Mouse (Mus musculus) megakaryocyte, embryonic 14.5 days (primary cell): ENCODE results near the gene Serpinb1c. TPM values are rescaled to one million over a fixed set of nuclear protein-coding genes. Genes with fewer than 3 reads are reported as not detected.

Experiments
- H3K27me3 ChIP-seq: replicated peaks from 2 replicates; pipeline ENCODE3; 2012; ENCODE audit warnings: inconsistent platforms
- H3K36me3 ChIP-seq: replicated peaks from 2 replicates; pipeline ENCODE3; 2012; ENCODE audit warnings: low read length, inconsistent platforms, mixed read lengths
- H3K4me1 ChIP-seq: 2 replicates; pipeline ENCODE4 v1.6.1; 2012; ENCODE audit warnings: inconsistent platforms
- H3K4me3 ChIP-seq: replicated peaks from 2 replicates; pipeline ENCODE3; 2012; ENCODE audit warnings: moderate library complexity, mild to moderate bottlenecking, inconsistent platforms
- H3K9me3 ChIP-seq: 2 replicates; pipeline ENCODE4 v1.6.1; 2012; ENCODE audit warnings: inconsistent platforms
- FLI1 ChIP-seq: IDR thresholded peaks from 2 replicates; pipeline ENCODE4 v1.6.1; 2012; ENCODE audit warnings: low read length, inconsistent platforms, mixed read lengths
- GATA1 ChIP-seq: IDR thresholded peaks from 3 replicates; pipeline ENCODE4 v1.6.1; 2012; ENCODE audit warnings: mixed read lengths, low read length, inconsistent platforms, borderline replicate concordance
- polyA plus RNA-seq: library from polyadenylated mRNA; stranded (reverse); fragments of >175 nt; gene quantifications from 2 replicates; pipeline ENCODE4 v1.2.3, GENCODE M21; 2012; ENCODE audit warnings: low replicate concordance; ENCODE audit not compliant: insufficient read depth

Gene Serpinb1c
- polyA plus RNA-seq, 1 experiment: not detected

DNA sequence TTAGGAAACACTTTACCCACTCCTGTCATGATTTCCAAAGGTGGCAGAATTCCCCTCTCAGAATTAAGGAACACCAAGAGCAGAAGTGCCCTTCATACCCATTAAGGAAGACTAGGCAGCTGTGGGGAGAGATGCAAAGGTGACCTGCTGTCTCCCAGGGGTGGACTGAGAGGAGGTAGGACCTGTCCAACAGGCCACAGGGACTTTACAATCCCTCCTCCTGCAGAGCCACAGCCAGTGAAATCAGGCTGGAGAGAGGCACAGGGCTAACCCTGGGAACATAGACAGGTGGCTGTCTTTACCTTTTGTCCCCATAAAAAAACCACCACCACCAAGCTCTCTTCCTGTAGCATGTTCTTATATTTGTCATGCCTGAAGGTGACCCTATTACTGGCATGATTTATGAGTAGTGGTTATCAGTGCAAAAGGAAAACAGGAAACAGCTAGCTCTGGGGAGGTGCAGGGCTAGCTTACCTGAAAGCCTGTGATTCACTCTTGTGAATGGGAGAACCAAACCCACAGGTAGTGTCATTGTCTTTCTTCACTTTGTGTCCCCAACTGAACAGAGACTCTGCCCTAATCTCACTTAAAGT is 48.4 kb downstream of the Serpinb1c start:
- Histone ChIP-seq H3K9me3 (no peaks in the 10 kb centered on the region), H3K4me3 (peak overlapping the region; percentile 86), H3K27me3 (no peaks in the 10 kb centered on the region), H3K4me1 (peaks cover 72% of the 10 kb centered on the region), H3K36me3 (peaks cover 33% of the 10 kb centered on the region)
- TF ChIP-seq GATA1 (no peak), FLI1 (no peak)

GRCm38 (mm10) chr13:32849092-32849491 is 48.9 kb downstream of the Serpinb1c start:
- no peak for TF ChIP-seq FLI1
- no peak for TF ChIP-seq GATA1
- Histone ChIP-seq H3K4me3 (peak overlapping the region; percentile 86), H3K27me3 (no peaks in the 10 kb centered on the region), H3K36me3 (peaks cover 39% of the 10 kb centered on the region), H3K9me3 (no peaks in the 10 kb centered on the region), H3K4me1 (peaks cover 72% of the 10 kb centered on the region)

DNA sequence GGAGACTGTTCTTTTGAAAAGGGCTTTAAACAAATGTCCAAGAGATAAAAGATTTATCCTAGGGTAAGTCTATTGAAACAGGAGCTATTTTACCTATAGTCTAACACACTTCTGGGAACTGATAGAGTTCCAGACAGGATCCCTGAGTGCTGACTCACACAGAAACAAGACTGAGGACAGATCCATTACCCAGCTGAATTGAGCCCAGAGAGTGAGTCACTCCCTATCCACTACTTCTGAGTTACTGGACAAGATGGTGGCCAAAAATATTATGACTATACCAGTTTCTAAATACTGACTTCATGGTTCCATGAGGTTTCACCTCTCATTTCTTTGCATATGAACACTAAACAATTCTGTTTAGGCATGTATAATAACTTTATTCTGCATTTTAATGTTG is 51.8 kb downstream of the Serpinb1c start:
- Histone ChIP-seq H3K4me1 (peaks cover 58% of the 10 kb centered on the region), H3K4me3 (no peak overlapping the region), H3K9me3 (no peaks in the 10 kb centered on the region), H3K27me3 (no peaks in the 10 kb centered on the region), H3K36me3 (peaks cover 64% of the 10 kb centered on the region)
- no peak for TF ChIP-seq FLI1
- TF ChIP-seq GATA1: no peak

DNA sequence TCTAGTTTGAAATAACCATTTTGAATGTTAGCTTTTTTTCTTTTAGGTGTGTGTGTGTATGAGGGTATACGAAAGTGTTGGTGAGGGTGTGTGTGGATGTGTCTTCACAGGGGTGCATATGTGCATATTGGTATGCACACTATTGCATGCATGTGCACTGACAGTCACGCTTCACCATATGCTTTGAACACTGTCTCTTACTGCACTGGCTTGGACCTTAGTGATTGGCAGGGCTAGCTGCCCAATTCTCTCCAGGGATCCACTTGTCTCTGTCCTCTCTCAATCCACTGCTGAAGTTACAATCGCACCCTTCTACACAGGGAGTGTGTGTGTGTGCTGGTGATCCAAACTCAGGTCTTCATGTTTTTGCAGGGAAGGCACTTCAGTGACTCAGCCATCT is 56.7 kb downstream of the Serpinb1c start:
- TF ChIP-seq GATA1 (no peak), FLI1 (no peak)
- H3K9me3 ChIP-seq: no peaks in the 10 kb centered on the region
- no peaks in the 10 kb centered on the region for H3K27me3 ChIP-seq
- H3K36me3 ChIP-seq: peaks cover 46% of the 10 kb centered on the region
- H3K4me1 ChIP-seq: peaks cover 51% of the 10 kb centered on the region
- H3K4me3 ChIP-seq: no peak overlapping the region

- peaks cover 62% of the 10 kb centered on the region for H3K4me1 ChIP-seq
- peaks cover 28% of the 10 kb centered on the region for H3K36me3 ChIP-seq
- TF ChIP-seq FLI1 (no peak), GATA1 (no peak)
- H3K4me3 ChIP-seq: no peak overlapping the region
- H3K9me3 ChIP-seq: no peaks in the 10 kb centered on the region
- H3K27me3 ChIP-seq: no peaks in the 10 kb centered on the region
Measured at GRCm38 (mm10) chr13:32839314-32839713, 58.7 kb downstream of the Serpinb1c start.

- Histone ChIP-seq H3K27me3 (no peaks in the 10 kb centered on the region), H3K9me3 (no peaks in the 10 kb centered on the region), H3K4me1 (peaks cover 96% of the 10 kb centered on the region), H3K36me3 (no peaks in the 10 kb centered on the region), H3K4me3 (no peak overlapping the region)
- TF ChIP-seq FLI1 (no peak), GATA1 (no peak)
Measured at GRCm38 (mm10) chr13:32834513-32834912, 63.5 kb downstream of the Serpinb1c start.

DNA sequence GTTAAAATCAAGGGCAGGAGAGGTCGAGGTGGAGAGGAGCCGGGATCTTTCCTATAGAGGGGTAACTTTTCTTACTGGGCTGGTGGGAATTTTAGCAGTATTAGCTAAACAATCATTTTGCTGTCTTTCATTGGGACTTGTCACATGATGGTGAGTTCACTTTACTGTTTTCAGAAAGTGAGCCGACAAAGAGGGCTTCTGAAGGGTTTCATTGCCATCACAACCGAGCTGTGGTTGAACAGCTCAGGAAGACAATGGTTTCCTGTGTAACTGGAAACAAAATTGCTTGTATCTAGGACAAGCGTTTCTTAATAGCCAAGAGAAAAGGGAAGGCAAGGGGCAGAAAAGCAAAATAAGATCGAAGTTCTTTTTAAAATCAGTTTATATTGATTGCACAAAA is 64.8 kb downstream of the Serpinb1c start:
- Histone ChIP-seq H3K4me1 (peaks cover 98% of the 10 kb centered on the region), H3K4me3 (peak overlapping the region; percentile 28), H3K9me3 (no peaks in the 10 kb centered on the region), H3K27me3 (no peaks in the 10 kb centered on the region), H3K36me3 (no peaks in the 10 kb centered on the region)
- no peak for TF ChIP-seq FLI1

DNA sequence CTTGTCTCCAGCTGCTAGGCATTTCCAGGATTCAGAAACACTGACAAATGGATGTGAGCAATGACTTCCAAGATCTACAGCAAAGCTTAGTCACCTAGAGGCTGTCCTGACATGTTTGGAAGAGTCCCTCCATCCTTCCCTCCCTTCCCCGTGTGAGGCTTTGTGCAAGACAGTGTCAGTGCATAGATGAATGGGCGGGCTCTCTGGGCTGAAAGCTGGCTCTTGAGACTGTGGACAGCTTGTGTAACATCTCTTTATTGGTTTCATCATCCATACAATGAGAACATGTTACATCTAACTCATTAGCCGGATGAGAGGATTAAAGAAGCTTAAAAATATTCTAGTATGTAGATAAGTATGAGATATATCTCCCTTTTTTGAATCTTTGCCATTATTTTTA is 65.2 kb downstream of the Serpinb1c start:
- peak overlapping the region; percentile 72 for H3K4me3 ChIP-seq
- H3K9me3 ChIP-seq: no peaks in the 10 kb centered on the region
- TF ChIP-seq GATA1: no peak
- no peak for TF ChIP-seq FLI1
- no peaks in the 10 kb centered on the region for H3K27me3 ChIP-seq
- H3K4me1 ChIP-seq: peaks cover 98% of the 10 kb centered on the region
- no peaks in the 10 kb centered on the region for H3K36me3 ChIP-seq

DNA sequence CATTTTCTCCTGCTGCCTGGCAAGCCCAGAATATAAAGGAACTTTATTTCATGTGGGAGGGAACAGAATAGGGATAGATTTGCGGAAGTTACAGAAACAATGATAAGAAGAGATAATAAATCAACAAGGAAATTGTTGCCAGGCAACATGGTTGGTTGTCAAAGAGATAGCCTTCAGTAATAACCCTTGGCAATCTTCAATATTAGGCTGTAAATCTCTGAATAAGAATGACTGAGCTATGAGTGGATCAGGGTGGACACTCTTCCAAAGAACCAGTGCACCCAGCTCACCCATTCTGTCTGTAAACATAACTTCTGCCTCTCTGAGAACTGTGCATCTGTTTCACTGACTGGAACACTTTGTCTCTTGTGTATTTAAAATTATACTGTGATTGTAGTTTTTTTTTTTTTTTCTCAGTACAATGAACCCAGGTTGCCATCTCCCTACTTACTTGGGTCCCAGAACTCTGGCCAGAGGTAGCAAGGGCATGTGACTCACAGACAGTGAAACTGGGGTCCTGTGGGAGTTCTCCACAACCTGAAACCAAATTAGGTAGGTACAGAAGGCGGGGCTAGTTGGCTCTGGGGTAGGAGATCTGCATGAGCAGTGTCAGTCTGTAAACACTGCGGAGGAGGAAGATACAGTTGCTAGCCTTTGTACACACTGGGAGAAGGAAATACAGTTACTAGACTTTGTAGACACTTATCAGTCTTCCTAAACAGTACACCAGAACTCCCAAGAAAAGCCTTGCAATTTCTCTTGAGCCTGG is 66.3 kb downstream of the Serpinb1c start:
- Histone ChIP-seq H3K9me3 (no peaks in the 10 kb centered on the region), H3K4me3 (no peak overlapping the region), H3K4me1 (peaks cover 94% of the 10 kb centered on the region), H3K27me3 (no peaks in the 10 kb centered on the region), H3K36me3 (no peaks in the 10 kb centered on the region)
- no peak for TF ChIP-seq FLI1

Other genes with a start within 250 kb of the Serpinb1c start
- gene Mylk4, start 114.3 kb downstream of the Serpinb1c start, polyA plus RNA-seq: not detected in 2 replicates
- gene Wrnip1, start 96.2 kb downstream of the Serpinb1c start, polyA plus RNA-seq: 6.9 and 19.4 TPM in 2 replicates
- not detected in 2 replicates for gene D930007J09Rik, start 95.4 kb downstream of the Serpinb1c start, polyA plus RNA-seq
- gene Serpinb1a, start 47.0 kb downstream of the Serpinb1c start, polyA plus RNA-seq: 1.4 TPM in 1 of 2 replicates, not detected in the other
- gene Serpinb6b, start 67.0 kb upstream of the Serpinb1c start, polyA plus RNA-seq: 0.19 TPM in 1 of 2 replicates, not detected in the other
- gene Serpinb9, start 105.0 kb upstream of the Serpinb1c start, polyA plus RNA-seq: 0.55 TPM in 1 of 2 replicates, not detected in the other
- 0.12 TPM in 1 of 2 replicates, not detected in the other for gene Serpinb9b, start 129.2 kb upstream of the Serpinb1c start, polyA plus RNA-seq
- not detected in 2 replicates for gene Serpinb1b, start 180.4 kb upstream of the Serpinb1c start, polyA plus RNA-seq